Mouse (Mus musculus) ES-E14 (cell line): ENCODE data around the gene Stx11.

Experiments used
- CHD2 ChIP-seq: IDR thresholded peaks from 2 replicates; pipeline ENCODE4 v1.6.1; 2014; ENCODE audit warnings: mild to moderate bottlenecking, low read depth, low read length, inconsistent platforms
- HCFC1 ChIP-seq: IDR thresholded peaks from 2 replicates; pipeline ENCODE4 v1.6.1; 2012; ENCODE audit warnings: low read length, inconsistent platforms, borderline replicate concordance; ENCODE audit not compliant: insufficient read depth
- MAFK ChIP-seq: IDR thresholded peaks from 2 replicates; pipeline ENCODE4 v1.6.1; 2014; ENCODE audit warnings: mild to moderate bottlenecking, low read depth, low read length, inconsistent platforms; ENCODE audit not compliant: insufficient read depth
- ZC3H11A ChIP-seq: IDR thresholded peaks from 2 replicates; pipeline ENCODE4 v1.6.1; 2012; ENCODE audit warnings: low read depth, mild to moderate bottlenecking, inconsistent platforms, low read length, borderline replicate concordance
- ZNF384 ChIP-seq: IDR thresholded peaks from 2 replicates; pipeline ENCODE4 v1.6.1; 2012; ENCODE audit warnings: low read depth, low read length, inconsistent platforms

DNA sequence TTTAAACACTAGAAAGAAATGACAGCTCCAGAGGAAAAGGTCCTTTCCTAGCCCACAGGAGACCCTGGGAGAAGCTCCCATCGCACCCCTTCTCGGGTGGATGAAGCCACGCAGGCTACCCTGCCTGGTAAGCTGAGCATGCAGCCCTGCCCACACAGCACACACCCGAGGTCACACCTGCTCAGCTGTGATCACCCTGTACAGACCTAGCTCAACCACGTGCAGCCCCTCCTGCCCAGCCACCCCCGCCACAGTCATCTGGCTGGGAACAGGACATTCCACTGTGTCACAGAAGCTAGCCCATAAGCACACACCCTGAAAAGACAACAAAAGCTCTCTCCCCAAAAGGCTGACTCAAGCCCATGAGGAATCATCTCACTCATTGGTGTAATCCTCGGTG is 14.8 kb downstream of the Stx11 start:
- TF ChIP-seq ZNF384 (no peak), ZC3H11A (no peak), MAFK (no peak), CHD2 (no peak), HCFC1 (no peak)
